Mouse (Mus musculus): ENCODE measurements at regions not wholly inside any gene's neighbourhood (a gene's known extent, or its start where the extent isn't known, plus 50 kb on each side); places are given as distances from the start of the nearest gene placed in this dataset.

- Histone ChIP-seq H3K9ac (replicated peaks) (no peak overlapping the region), H3K27me3 (no peaks in the 10 kb centered on the region), H3K4me3 (replicated peaks) (no peak overlapping the region), H3K4me2 (replicated peaks) (no peak overlapping the region), H3K27ac (no peak overlapping the region), H3K4me1 (replicated peaks) (no peaks in the 10 kb centered on the region), H3K36me3 (no peaks in the 10 kb centered on the region), H3K9me3 (no peaks in the 10 kb centered on the region)
- ATAC-seq: no peak
Measured at GRCm38 (mm10) chr3:72735011-72735410, 232.7 kb downstream of the Sis start.

DNA sequence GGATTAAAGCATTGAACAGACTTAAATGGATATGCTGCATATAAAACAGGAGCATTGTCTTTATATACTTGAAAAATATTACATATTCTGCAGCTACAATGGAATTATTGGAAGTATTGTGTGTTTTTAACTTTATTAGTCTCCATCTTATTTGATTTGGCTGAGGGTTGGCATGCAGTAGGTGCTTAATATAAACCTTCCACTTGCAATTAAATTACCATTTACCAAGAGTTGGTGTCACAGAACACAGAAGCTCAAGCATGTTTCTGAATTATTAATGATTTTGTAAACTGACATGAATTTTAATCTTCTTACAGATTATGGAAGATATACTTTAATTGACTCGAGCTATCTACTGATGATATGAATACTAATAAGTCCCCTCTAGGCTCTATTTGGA, 240.3 kb downstream of the Sis start:
- WGBS: 42% methylated on average over 1 of the region's 1 CpGs
- no peaks in the 10 kb centered on the region for H3K4me1 ChIP-seq (replicated peaks)
- peak; percentile 66; the same call in 1 of the 2 replicates for ATAC-seq
- no peak overlapping the region for H3K4me3 ChIP-seq (replicated peaks)
- H3K9ac ChIP-seq (replicated peaks): no peak overlapping the region
- H3K4me2 ChIP-seq (replicated peaks): no peak overlapping the region
- H3K27ac ChIP-seq: no peak overlapping the region
- no peaks in the 10 kb centered on the region for H3K9me3 ChIP-seq
- no peaks in the 10 kb centered on the region for H3K36me3 ChIP-seq
- no peaks in the 10 kb centered on the region for H3K27me3 ChIP-seq

GRCm38 (mm10) chr3:72713806-72714205, 253.9 kb downstream of the Sis start:
- Histone ChIP-seq H3K36me3 (no peaks in the 10 kb centered on the region), H3K27ac (no peak overlapping the region), H3K4me1 (replicated peaks) (0 out of 2 replicates have a peak, but pooled peaks cover 3% of the 10 kb centered on the region), H3K9ac (replicated peaks) (no peak overlapping the region), H3K4me3 (replicated peaks) (no peak overlapping the region), H3K4me2 (replicated peaks) (no peak overlapping the region), H3K27me3 (no peaks in the 10 kb centered on the region), H3K9me3 (no peaks in the 10 kb centered on the region)
- no peak for ATAC-seq
- 14% methylated on average over 2 of the region's 2 CpGs for WGBS

DNA sequence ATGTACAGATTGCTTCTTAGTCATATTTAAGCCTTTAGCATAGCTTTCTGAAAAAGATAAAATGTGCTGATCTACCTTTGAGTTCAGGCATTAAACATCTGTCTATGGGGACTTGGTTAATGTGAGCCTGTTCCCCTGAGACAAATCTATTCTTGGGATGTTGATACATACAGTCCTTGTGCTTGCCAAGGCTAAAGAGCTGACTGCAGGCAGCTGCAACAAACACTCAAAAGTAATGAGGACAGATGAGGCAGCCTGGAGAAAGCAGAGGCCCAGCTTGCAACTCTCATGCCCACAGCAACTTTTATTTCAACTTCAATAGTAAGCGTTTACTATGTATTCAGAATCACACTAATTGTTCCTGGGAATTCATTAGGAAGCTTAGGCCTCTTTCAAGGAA, 281.7 kb downstream of the Sis start:
- no peaks in the 10 kb centered on the region for H3K27me3 ChIP-seq
- no peak overlapping the region for H3K27ac ChIP-seq
- H3K9ac ChIP-seq (replicated peaks): no peak overlapping the region
- H3K4me1 ChIP-seq (replicated peaks): no peaks in the 10 kb centered on the region
- no peak overlapping the region for H3K4me2 ChIP-seq (replicated peaks)
- H3K9me3 ChIP-seq: no peaks in the 10 kb centered on the region
- no peaks in the 10 kb centered on the region for H3K36me3 ChIP-seq
- no peak overlapping the region for H3K4me3 ChIP-seq (replicated peaks)
- ATAC-seq: no peak
- WGBS: 57% methylated on average over 1 of the region's 1 CpGs

GRCm38 (mm10) chr3:72659194-72659593, 308.5 kb downstream of the Sis start:
- Histone ChIP-seq H3K4me3 (replicated peaks) (no peak overlapping the region), H3K9me3 (no peaks in the 10 kb centered on the region; the same call in 1 of the 2 replicates), H3K36me3 (no peaks in the 10 kb centered on the region), H3K4me1 (replicated peaks) (no peaks in the 10 kb centered on the region), H3K27me3 (no peaks in the 10 kb centered on the region), H3K27ac (no peak overlapping the region), H3K4me2 (replicated peaks) (no peak overlapping the region), H3K9ac (replicated peaks) (no peak overlapping the region)
- ATAC-seq: no peak
- WGBS: 36% methylated on average over 1 of the region's 1 CpGs

DNA sequence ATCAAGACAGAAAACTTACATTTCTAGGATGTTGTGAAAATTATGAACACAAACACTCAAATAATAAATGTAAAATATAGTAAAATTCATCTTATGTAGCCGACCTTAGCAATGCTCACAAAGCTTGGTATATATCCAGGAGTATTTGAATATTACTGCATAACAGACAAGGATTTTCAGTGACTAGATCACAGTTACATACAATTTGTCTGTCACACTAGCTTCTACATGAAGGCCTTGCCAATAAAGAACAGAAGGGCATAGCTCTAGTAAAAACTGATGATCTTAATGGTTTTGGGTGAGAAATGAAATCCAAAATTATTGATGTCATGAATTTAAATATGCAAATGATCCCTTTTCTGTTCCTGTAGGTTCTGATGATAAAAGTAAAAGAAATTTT, 337.6 kb downstream of the Sis start:
- no peak for ATAC-seq
- no peak overlapping the region for H3K4me3 ChIP-seq (replicated peaks)
- H3K27me3 ChIP-seq: no peaks in the 10 kb centered on the region
- H3K4me2 ChIP-seq (replicated peaks): no peak overlapping the region
- no peaks in the 10 kb centered on the region for H3K4me1 ChIP-seq (replicated peaks)
- no peak overlapping the region for H3K9ac ChIP-seq (replicated peaks)
- no peaks in the 10 kb centered on the region for H3K36me3 ChIP-seq
- WGBS: 85% methylated on average over 1 of the region's 1 CpGs
- no peak overlapping the region for H3K27ac ChIP-seq
- no peaks in the 10 kb centered on the region for H3K9me3 ChIP-seq

- H3K4me1 ChIP-seq (replicated peaks): no peaks in the 10 kb centered on the region
- ATAC-seq: no peak
- no peak overlapping the region for H3K27ac ChIP-seq
- no peaks in the 10 kb centered on the region for H3K36me3 ChIP-seq
- H3K4me3 ChIP-seq (replicated peaks): no peak overlapping the region
- H3K27me3 ChIP-seq: no peaks in the 10 kb centered on the region
- 93% methylated on average over 5 of the region's 5 CpGs for WGBS
- no peaks in the 10 kb centered on the region for H3K9me3 ChIP-seq
- H3K4me2 ChIP-seq (replicated peaks): no peak overlapping the region
- no peak overlapping the region for H3K9ac ChIP-seq (replicated peaks)
Measured at GRCm38 (mm10) chr3:72620802-72621201, 346.9 kb downstream of the Sis start.

DNA sequence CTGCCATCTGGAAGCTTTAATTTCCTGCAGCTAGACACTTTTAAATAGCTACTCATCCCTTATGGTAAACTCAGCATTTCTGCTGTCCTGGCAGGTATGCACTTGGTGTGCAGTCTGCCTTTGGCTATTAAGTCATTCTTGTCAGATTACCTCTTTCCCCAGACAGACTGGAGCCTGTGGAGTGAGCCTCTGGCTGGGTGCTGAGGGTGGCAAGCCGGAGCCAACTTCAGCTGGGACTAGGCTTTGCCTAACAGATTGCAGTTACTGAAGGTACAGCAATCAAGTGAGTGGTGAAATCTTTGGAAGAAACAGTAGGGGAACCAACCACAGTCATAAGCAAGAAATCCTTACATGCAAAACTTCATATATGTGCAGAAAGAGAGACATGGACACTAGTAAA, 347.8 kb downstream of the Sis start:
- Histone ChIP-seq H3K4me2 (replicated peaks) (no peak overlapping the region), H3K4me1 (replicated peaks) (no peaks in the 10 kb centered on the region), H3K27me3 (no peaks in the 10 kb centered on the region), H3K27ac (no peak overlapping the region), H3K9ac (replicated peaks) (no peak overlapping the region), H3K4me3 (replicated peaks) (no peak overlapping the region), H3K36me3 (no peaks in the 10 kb centered on the region), H3K9me3 (no peaks in the 10 kb centered on the region)
- ATAC-seq: no peak
- 97% methylated on average over 1 of the region's 1 CpGs for whole genome bisulfite sequencing

- ATAC-seq: peak; percentile 43; the same call in 1 of the 2 replicates
- Histone ChIP-seq H3K36me3 (no peaks in the 10 kb centered on the region), H3K4me2 (replicated peaks) (no peak overlapping the region), H3K27me3 (no peaks in the 10 kb centered on the region), H3K9me3 (no peaks in the 10 kb centered on the region), H3K9ac (replicated peaks) (no peak overlapping the region), H3K27ac (no peak overlapping the region), H3K4me3 (replicated peaks) (no peak overlapping the region), H3K4me1 (replicated peaks) (no peaks in the 10 kb centered on the region)
- 60% methylated on average over 9 of the region's 9 CpGs for WGBS
Measured at GRCm38 (mm10) chr3:72603718-72604359, 363.8 kb downstream of the Sis start.
